Mouse (Mus musculus) heart, adult 2 months (tissue): ENCODE results near the gene Itga11.

Experiments used
- CTCF ChIP-seq: fragments of 200-600 bp; IDR thresholded peaks from 2 replicates; pipeline ENCODE4 v1.8.1; 2022; ENCODE audit warnings: antibody characterized with exemption, mild to moderate bottlenecking, moderate library complexity
- EP300 ChIP-seq: fragments of 200-500 bp; IDR thresholded peaks from 2 replicates; pipeline ENCODE4 v1.6.1; 2011; ENCODE audit warnings: low read depth, low read length, control low read depth; ENCODE audit not compliant: insufficient read depth

GRCm38 (mm10) chr9:62746646-62747045 is 69.0 kb downstream of the Itga11 start:
- no peak for TF ChIP-seq CTCF
- no peak for TF ChIP-seq EP300
